ENCODE assay signal across 18 mouse cellular contexts in genomic region chr11:64715182-64715581, GRCm38 (mm10).
DNase-seq lines count a peak whose midpoint lies in the region; TF ChIP-seq lines count a peak whose summit lies in the region.
"Had no signal": no experiment of that assay in that cellular context is flagged by ENCODE, and none has a peak within 500 bp of the region (broad histone marks: within the 10 kb centered on the region; RNA-seq: fewer than 3 reads in every experiment).

No protein-coding gene starts in this region.

- no peak overlapping the region for H3K27ac ChIP-seq in kidney, adult 2 months (ENCODE audit: insufficient read depth, low read depth, low read length)
- H3K27ac ChIP-seq: embryonic facial prominence, embryonic 10.5 days; gastrocnemius, adult 2 months; heart, embryonic 13.5 days had no signal

- no peak for TF ChIP-seq CTCF in kidney, adult 2 months (conservative IDR thresholded peaks at IDR 0.05; ENCODE audit: insufficient read depth, insufficient read length, low read depth, low read length)

- intact Hi-C loops in heart, postnatal 25 days (cut with DNase I): loop anchor here (5.0 kb wide), 2 partner anchors 278 to 1313 kb away; partner anchors contain the start of genes F930015N05Rik and Hs3st3a1
- intact Hi-C loops in left cerebral cortex, postnatal 4 days (cut with DNase I): loop anchor here (5.0 to 10.0 kb wide), 2 partner anchors 270 to 788 kb away; no protein-coding TSS in a partner anchor

- H3K27me3 ChIP-seq in kidney, adult 2 months (replicated peaks; ENCODE audit: control insufficient read depth, insufficient read depth, low read length): no peaks in the 10 kb centered on the region

- DNase-seq in heart, adult 11 months: peak; percentile 84
- DNase-seq in heart, postnatal 25 days (ENCODE audit: low spot score): no peak
- peak; percentile 62 for DNase-seq in left cerebral cortex, postnatal 4 days
- DNase-seq in left cerebral cortex, adult 11 months (ENCODE audit: low spot score): no peak
- DNase-seq in Muller cell, postnatal 12 days (ENCODE audit: inconsistent ontology term): peak; percentile 89
- peak; percentile 32 for DNase-seq in brain, embryonic 18.5 days (ENCODE audit: low read depth, low spot score)
- no peak for DNase-seq in kidney, adult 2 months
- DNase-seq: adrenal gland, adult 2 months; cerebellum, adult 11 months; gastrocnemius, adult 2 months; heart, postnatal 36 days; kidney, adult 9 months; kidney, postnatal 36 days; layer of hippocampus, adult 9-11 months; liver; thymus, postnatal 25 days had no signal

- H3K4me1 ChIP-seq in kidney, adult 2 months (ENCODE audit: control insufficient read depth, insufficient read depth, low read length): no peaks in the 10 kb centered on the region
- H3K4me1 ChIP-seq: heart, embryonic 13.5 days had no signal

- TF ChIP-seq POLR2A in kidney, adult 2 months (IDR thresholded peaks at IDR 0.05; ENCODE audit: low read depth, low read length): no peak

- H3K36me3 ChIP-seq in kidney, adult 2 months (ENCODE audit: control insufficient read depth, insufficient read depth, low read length): no peaks in the 10 kb centered on the region
- H3K36me3 ChIP-seq: embryonic facial prominence, embryonic 10.5 days; heart, embryonic 13.5 days had no signal

- 61% methylated on average over 1 of the region's 1 CpGs for WGBS in kidney, adult 2 months

- H3K4me3 ChIP-seq in kidney, adult 2 months (ENCODE audit: insufficient read depth, low read depth, low read length): no peak overlapping the region
- H3K4me3 ChIP-seq: embryonic facial prominence, embryonic 10.5 days; gastrocnemius, adult 2 months; heart, embryonic 13.5 days had no signal

Comparison
In these comparisons a context has a peak if more than half of its experiments do, and no peak if none do; other contexts are left out.
1. DNase-seq: peak in heart, adult 11 months (single experiment), left cerebral cortex, postnatal 4 days (single experiment), Muller cell, postnatal 12 days (single experiment) and brain, embryonic 18.5 days (single experiment); none in heart, postnatal 25 days (single experiment), left cerebral cortex, adult 11 months (single experiment) and kidney, adult 2 months (single experiment).